Mouse (Mus musculus) bone marrow, adult 2 months (tissue): ENCODE measurements around the gene Foxo6. TPM values are rescaled to one million over a fixed set of nuclear protein-coding genes. Genes with fewer than 3 reads are reported as not detected.

Experiments
- H3K27ac ChIP-seq: fragments of 200-500 bp; 2 replicates; pipeline ENCODE4 v1.5.1; 2012; ENCODE audit warnings: low read depth, mild to moderate bottlenecking, control low read depth, inconsistent platforms, low read length; ENCODE audit not compliant: control insufficient read depth, poor library complexity, insufficient read depth
- H3K4me1 ChIP-seq: fragments of 200-500 bp; 2 replicates; pipeline ENCODE4 v1.6.1; 2011; ENCODE audit warnings: low read length; ENCODE audit not compliant: control insufficient read depth, insufficient read depth
- H3K4me3 ChIP-seq: fragments of 200-500 bp; replicated peaks from 2 replicates; pipeline ENCODE3; 2011; ENCODE audit warnings: mild to moderate bottlenecking, low read depth, low read length, control low read depth; ENCODE audit not compliant: control insufficient read depth
- CTCF ChIP-seq: fragments of 200-500 bp; IDR thresholded peaks from 2 replicates; pipeline ENCODE4 v1.5.1; 2011; ENCODE audit warnings: low read length, control low read depth; ENCODE audit not compliant: control insufficient read depth, insufficient read depth
- POLR2A ChIP-seq: fragments of 200-500 bp; IDR thresholded peaks from 2 replicates; pipeline ENCODE4 v1.6.1; 2011; ENCODE audit warnings: low read depth, mild to moderate bottlenecking, control low read depth, low read length, borderline replicate concordance; ENCODE audit not compliant: control insufficient read depth
- WGBS: fragments of 180-500 bp; shearing (Covaris S2); methylation state at CpG from one replicate; pipeline ENCODE4 v1.1.7; 2018; 5-methylcytosine and 5-hydroxymethylcytosine counted together
- polyA plus RNA-seq: library from polyadenylated mRNA; stranded (reverse); fragments of >200 nt; gene quantifications from 2 replicates; pipeline ENCODE4 v1.2.4, GENCODE M21; 2011; ENCODE audit warnings: low replicate concordance; ENCODE audit not compliant: missing spikeins, insufficient read depth, insufficient read length

The Foxo6 gene
- polyA plus RNA-seq, 1 experiment, result not detected

- no peak overlapping the region for H3K4me3 ChIP-seq
- TF ChIP-seq POLR2A, result no peak
- TF ChIP-seq CTCF, result no peak
- 53% methylated on average over 6 of the region's 6 CpGs for WGBS
- no peak overlapping the region for H3K27ac ChIP-seq
- no peaks in the 10 kb centered on the region for H3K4me1 ChIP-seq
These were observed 63.3 kb downstream of the Foxo6 start for GRCm38 (mm10) chr4:120223805-120224204.

GRCm38 (mm10) chr4:120223108-120223745 is 63.9 kb downstream of the Foxo6 start:
- no peak overlapping the region for H3K27ac ChIP-seq
- H3K4me3 ChIP-seq, result no peak overlapping the region
- no peaks in the 10 kb centered on the region for H3K4me1 ChIP-seq
- TF ChIP-seq CTCF (no peak), POLR2A (no peak)
- 53% methylated on average over 7 of the region's 7 CpGs for WGBS

- TF ChIP-seq CTCF (no peak), POLR2A (no peak)
- H3K4me1 ChIP-seq, result no peaks in the 10 kb centered on the region
- H3K27ac ChIP-seq, result no peak overlapping the region
- 76% methylated on average over 6 of the region's 6 CpGs for WGBS
- H3K4me3 ChIP-seq, result no peak overlapping the region
These were observed 65.4 kb downstream of the Foxo6 start for GRCm38 (mm10) chr4:120221708-120222107.

DNA sequence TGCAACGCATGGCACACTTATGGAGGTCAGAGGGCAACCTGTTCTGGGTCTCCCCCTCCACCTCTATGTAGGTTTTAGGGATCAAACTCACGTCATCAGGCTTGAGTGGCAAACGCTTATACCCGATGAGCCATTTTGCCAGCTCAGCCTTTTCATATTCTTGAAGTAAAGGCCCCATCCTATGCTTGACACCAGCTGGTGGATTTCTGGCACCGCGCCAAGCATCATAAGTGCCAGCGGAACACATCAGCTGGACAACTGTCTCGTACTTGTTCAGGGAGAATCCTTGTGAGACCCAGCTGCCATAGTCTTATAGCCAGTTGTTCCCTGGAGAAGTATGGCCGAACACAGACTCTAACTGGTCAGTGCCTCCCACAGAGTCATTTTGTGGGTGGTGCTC is 68.3 kb downstream of the Foxo6 start:
- no peak for TF ChIP-seq CTCF
- no peak for TF ChIP-seq POLR2A
- no peaks in the 10 kb centered on the region for H3K4me1 ChIP-seq
- H3K27ac ChIP-seq, result no peak overlapping the region
- no peak overlapping the region for H3K4me3 ChIP-seq
- 79% methylated on average over 9 of the region's 9 CpGs for WGBS

Other genes starting within 250 kb of the Foxo6 start
- not detected in 2 replicates for gene AL607142.1, start 222.4 kb downstream of the Foxo6 start, polyA plus RNA-seq
- not detected in 2 replicates for gene Edn2, start 126.1 kb downstream of the Foxo6 start, polyA plus RNA-seq
- 13.5 and 24.1 TPM in 2 replicates for gene Scmh1, start 117.9 kb upstream of the Foxo6 start, polyA plus RNA-seq
- 0.85 TPM in 1 of 2 replicates, not detected in the other for gene Slfnl1, start 244.9 kb upstream of the Foxo6 start, polyA plus RNA-seq